Mouse (Mus musculus) liver, adult 2 months (tissue): Measurements from ENCODE around the gene Cdkn2a. TPM values are rescaled to one million over a fixed set of nuclear protein-coding genes. Genes with fewer than 3 reads are reported as not detected.

ENCODE experiments used
- DNase-seq: peaks from one replicate; pipeline ENCODE4 v3.0.0-alpha.2; 2011; ENCODE audit warnings: low read depth, low spot score; ENCODE audit errors: extremely low read depth
- H3K27ac ChIP-seq: fragments of 200-500 bp; replicated peaks from 2 replicates; pipeline ENCODE4 v1.5.1; 2012; ENCODE audit warnings: low read depth, mild to moderate bottlenecking, control low read depth, inconsistent platforms, low read length; ENCODE audit not compliant: insufficient read depth
- H3K27me3 ChIP-seq: fragments of 200-500 bp; 2 replicates; pipeline ENCODE4 v1.6.1; 2012; ENCODE audit warnings: mild to moderate bottlenecking, moderate library complexity, low read length, inconsistent platforms; ENCODE audit not compliant: control insufficient read depth, insufficient read depth
- H3K36me3 ChIP-seq: fragments of 200-500 bp; 2 replicates; pipeline ENCODE4 v1.6.1; 2012; ENCODE audit warnings: low read length, inconsistent platforms; ENCODE audit not compliant: control insufficient read depth, insufficient read depth
- H3K4me1 ChIP-seq: fragments of 200-500 bp; 2 replicates; pipeline ENCODE4 v1.6.1; 2011; ENCODE audit warnings: low read length; ENCODE audit not compliant: control insufficient read depth, insufficient read depth
- H3K4me3 ChIP-seq: fragments of 200-500 bp; 2 replicates; pipeline ENCODE4 v1.5.1; 2011; ENCODE audit warnings: low read depth, mild to moderate bottlenecking, control low read depth, low read length, moderate library complexity; ENCODE audit not compliant: insufficient read depth
- H3K79me2 ChIP-seq: fragments of 200-500 bp; 2 replicates; pipeline ENCODE4 v1.6.1; 2012; ENCODE audit warnings: inconsistent platforms, mild to moderate bottlenecking, low read length, moderate library complexity; ENCODE audit not compliant: control insufficient read depth, insufficient read depth
- H3K9ac ChIP-seq: fragments of 200-500 bp; 2 replicates; pipeline ENCODE4 v1.6.1; 2012; ENCODE audit warnings: low read depth, mild to moderate bottlenecking, control low read depth, inconsistent platforms, low read length
- CTCF ChIP-seq: fragments of 200-500 bp; IDR thresholded peaks from 2 replicates; pipeline ENCODE4 v1.5.1; 2011; ENCODE audit warnings: low read depth, low read length, control low read depth
- POLR2A ChIP-seq: fragments of 200-500 bp; IDR thresholded peaks from 2 replicates; pipeline ENCODE4 v1.6.1; 2011; ENCODE audit warnings: low read length, control low read depth; ENCODE audit not compliant: insufficient read depth; ENCODE audit errors: extremely low read depth
- WGBS: fragments of 180-500 bp; shearing (Covaris S2); methylation state at CpG from one replicate; pipeline ENCODE4 v1.1.7; 2018; 5-methylcytosine and 5-hydroxymethylcytosine counted together
- polyA plus RNA-seq: library from polyadenylated mRNA; depleted of rRNA; stranded (reverse); fragments of >200 nt; gene quantifications from 2 replicates; pipeline ENCODE4 v1.2.3, GENCODE M21; 2012; rRNA removed
- total RNA-seq: library from RNA; depleted of rRNA; stranded (reverse); fragments of >200 nt; gene quantifications from 2 replicates; pipeline ENCODE4 v1.2.3, GENCODE M21; 2014; rRNA removed

Cdkn2a gene
- total and polyA plus RNA-seq, 2 experiments, result 0.16 to 0.37 TPM

GRCm38 (mm10) chr4:89272101-89272718 lies 22.2 kb downstream of the Cdkn2a start:
- no peaks in the 10 kb centered on the region for H3K4me1 ChIP-seq
- no peak overlapping the region for H3K9ac ChIP-seq
- peaks cover 30% of the 10 kb centered on the region for H3K27me3 ChIP-seq
- H3K36me3 ChIP-seq, result no peaks in the 10 kb centered on the region
- H3K4me3 ChIP-seq, result no peak overlapping the region
- no peak for DNase-seq
- 12% methylated on average over 18 of the region's 18 CpGs for WGBS
- no peaks in the 10 kb centered on the region for H3K79me2 ChIP-seq
- TF ChIP-seq POLR2A, result no peak
- TF ChIP-seq CTCF, result no peak
- no peak overlapping the region for H3K27ac ChIP-seq

- Histone ChIP-seq H3K79me2 (no peaks in the 10 kb centered on the region), H3K27ac (no peak overlapping the region), H3K4me3 (no peak overlapping the region), H3K9ac (no peak overlapping the region), H3K4me1 (no peaks in the 10 kb centered on the region), H3K36me3 (no peaks in the 10 kb centered on the region), H3K27me3 (no peaks in the 10 kb centered on the region; the same call in 1 of the 2 replicates)
- WGBS, result 61% methylated on average over 1 of the region's 1 CpGs
- DNase-seq, result no peak
- TF ChIP-seq POLR2A, result no peak
- no peak for TF ChIP-seq CTCF
Observed at GRCm38 (mm10) chr4:89257768-89258167, 36.7 kb downstream of the Cdkn2a start.

- Histone ChIP-seq H3K79me2 (no peaks in the 10 kb centered on the region), H3K27me3 (no peaks in the 10 kb centered on the region), H3K4me1 (no peaks in the 10 kb centered on the region), H3K36me3 (no peaks in the 10 kb centered on the region), H3K9ac (no peak overlapping the region), H3K4me3 (no peak overlapping the region), H3K27ac (no peak overlapping the region)
- WGBS, result 91% methylated on average over 8 of the region's 8 CpGs
- DNase-seq, result no peak
- TF ChIP-seq POLR2A, result no peak
- TF ChIP-seq CTCF, result no peak
Observed at GRCm38 (mm10) chr4:89234446-89234845, 60.0 kb downstream of the Cdkn2a start.

Other genes with a start within 250 kb of the Cdkn2a start
- 8.4 and 9.1 TPM in 2 replicates for gene Mtap, start 157.5 kb downstream of the Cdkn2a start, total RNA-seq
- 3.9 and 7.6 TPM in 2 replicates for gene Mtap, start 157.5 kb downstream of the Cdkn2a start, polyA plus RNA-seq
- gene Cdkn2b, start 16.4 kb upstream of the Cdkn2a start, total RNA-seq, result 0.18 and 0.20 TPM in 2 replicates
- gene Cdkn2b, start 16.4 kb upstream of the Cdkn2a start, polyA plus RNA-seq, result 0.10 and 0.13 TPM in 2 replicates